ENCODE assay signal across 21 mouse cellular contexts in the genomic region with DNA sequence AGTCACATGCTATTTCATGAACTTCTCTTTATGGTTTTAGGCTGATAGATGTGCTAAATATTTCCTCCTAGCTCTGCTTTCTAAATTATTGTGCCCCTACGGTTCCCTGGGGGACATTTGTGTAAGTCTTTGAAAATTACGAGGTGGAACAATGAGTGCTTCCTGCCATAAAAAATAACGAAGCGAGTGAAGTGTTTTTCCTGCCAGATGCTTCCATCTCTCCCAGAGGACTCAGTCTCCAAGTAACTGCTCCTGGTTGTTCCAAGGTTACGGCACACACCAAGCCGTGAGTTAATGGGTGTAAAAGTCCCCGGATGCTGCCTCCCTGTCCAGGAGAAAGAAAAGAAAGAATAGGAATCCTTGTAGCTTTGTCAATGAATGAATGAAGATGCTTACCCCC. TPM values are rescaled to one million over a fixed set of nuclear protein-coding genes. Genes with fewer than 3 reads are reported as not detected.
DNase-seq lines count a peak whose midpoint lies in the region; ATAC-seq lines count a peak whose summit lies in the region.
"Had no signal": no experiment of that assay in that cellular context is flagged by ENCODE, and none has a peak within 500 bp of the region (broad histone marks: within the 10 kb centered on the region; RNA-seq: fewer than 3 reads in every experiment).

No protein-coding gene starts in this region.

- H3K9ac ChIP-seq in midbrain, embryonic 14.5 days (replicated peaks; ENCODE audit: low read length): no peak overlapping the region
- no peak overlapping the region for H3K9ac ChIP-seq in neural tube, embryonic 14.5 days (replicated peaks; ENCODE audit: low read depth, low read length)
- H3K9ac ChIP-seq: hindbrain, embryonic 15.5 days; liver, embryonic 14.5 days had no signal

- no peak for ATAC-seq in midbrain, embryonic 14.5 days (ENCODE audit: low FRiP score, low TSS enrichment)
- ATAC-seq in neural tube, embryonic 14.5 days (ENCODE audit: low read depth): peak; percentile 68; the same call in 1 of the 2 replicates

- H3K9me3 ChIP-seq in midbrain, embryonic 14.5 days (ENCODE audit: control insufficient read depth, low read length): no peaks in the 10 kb centered on the region
- no peaks in the 10 kb centered on the region for H3K9me3 ChIP-seq in midbrain, embryonic 10.5 days (replicated peaks)
- no peaks in the 10 kb centered on the region for H3K9me3 ChIP-seq in neural tube, embryonic 14.5 days (ENCODE audit: control insufficient read depth, low read length)
- H3K9me3 ChIP-seq: heart, embryonic 10.5 days; hindbrain, embryonic 15.5 days; megakaryocyte, embryonic 14.5 days had no signal

- no peak overlapping the region for H3K4me2 ChIP-seq in midbrain, embryonic 14.5 days (ENCODE audit: low read length)
- no peak overlapping the region for H3K4me2 ChIP-seq in neural tube, embryonic 14.5 days (ENCODE audit: low read depth, low read length)
- H3K4me2 ChIP-seq: hindbrain, embryonic 15.5 days had no signal

- H3K27me3 ChIP-seq in midbrain, embryonic 14.5 days (ENCODE audit: control insufficient read depth, insufficient read depth, low read length): no peaks in the 10 kb centered on the region
- H3K27me3 ChIP-seq in midbrain, embryonic 10.5 days (ENCODE audit: low read depth, poor library complexity, severe bottlenecking): no peaks in the 10 kb centered on the region
- no peaks in the 10 kb centered on the region for H3K27me3 ChIP-seq in neural tube, embryonic 14.5 days (ENCODE audit: control insufficient read depth, insufficient read depth, low read length)
- H3K27me3 ChIP-seq: CH12.LX; hindbrain, embryonic 15.5 days; megakaryocyte, embryonic 14.5 days had no signal

- 0 out of 2 replicates have a peak, but pooled peaks cover 2% of the 10 kb centered on the region for H3K4me1 ChIP-seq in midbrain, embryonic 14.5 days (ENCODE audit: control insufficient read depth, insufficient read depth, low read length)
- H3K4me1 ChIP-seq in midbrain, embryonic 10.5 days: no peaks in the 10 kb centered on the region
- H3K4me1 ChIP-seq in neural tube, embryonic 14.5 days (ENCODE audit: control insufficient read depth, insufficient read depth, low read length): peaks cover 19% of the 10 kb centered on the region; the same call in 1 of the 2 replicates
- H3K4me1 ChIP-seq: megakaryocyte, embryonic 14.5 days had no signal

- intact Hi-C loops in heart, postnatal 10 days (cut with DNase I): no loop called here
- intact Hi-C loops in heart, postnatal 14 days (cut with DNase I): no loop called here

- no peak overlapping the region for H3K27ac ChIP-seq in midbrain, embryonic 14.5 days (replicated peaks; ENCODE audit: low read depth, low read length)
- H3K27ac ChIP-seq in midbrain, embryonic 10.5 days (replicated peaks): no peak overlapping the region
- peak overlapping the region; percentile 52; the same call in 1 of the 2 replicates for H3K27ac ChIP-seq in neural tube, embryonic 14.5 days (ENCODE audit: low read depth, low read length)
- H3K27ac ChIP-seq: heart, embryonic 10.5 days; hindbrain, embryonic 15.5 days; liver, embryonic 14.5 days had no signal

- 44% methylated on average over 7 of the region's 7 CpGs for WGBS in midbrain, embryonic 14.5 days
- WGBS in midbrain, embryonic 10.5 days: 73% methylated on average over 7 of the region's 7 CpGs
- 6% methylated on average over 7 of the region's 7 CpGs for WGBS in neural tube, embryonic 14.5 days

- peak; percentile 49 for DNase-seq in embryo, embryonic 11 days
- DNase-seq in embryo, embryonic 9.5 days (ENCODE audit: extremely low spot score): no peak
- peak; percentile 5 to 20 for DNase-seq in heart, postnatal 10 days
- no peak for DNase-seq in heart, postnatal 14 days
- peak; percentile 40 for DNase-seq in midbrain, embryonic 14.5 days
- no peak for DNase-seq in midbrain, embryonic 10.5 days (ENCODE audit: low spot score)
- DNase-seq in adrenal gland, postnatal 36 days: no peak
- DNase-seq: adrenal gland, postnatal 10 days; cerebellum, adult 9-10 months; kidney, postnatal 14 days; lung, postnatal 10 days; right cerebral cortex, postnatal 25 days; thymus, adult 18-20 months had no signal

- H3K4me3 ChIP-seq in midbrain, embryonic 14.5 days (replicated peaks; ENCODE audit: low read depth, low read length): no peak overlapping the region
- no peak overlapping the region for H3K4me3 ChIP-seq in midbrain, embryonic 10.5 days
- H3K4me3 ChIP-seq in neural tube, embryonic 14.5 days (ENCODE audit: low read depth, low read length): no peak overlapping the region
- H3K4me3 ChIP-seq: heart, embryonic 10.5 days; hindbrain, embryonic 15.5 days; megakaryocyte, embryonic 14.5 days; myocyte had no signal

- no peaks in the 10 kb centered on the region for H3K36me3 ChIP-seq in midbrain, embryonic 14.5 days (ENCODE audit: control insufficient read depth, insufficient read depth, low read length)
- no peaks in the 10 kb centered on the region for H3K36me3 ChIP-seq in midbrain, embryonic 10.5 days
- H3K36me3 ChIP-seq in neural tube, embryonic 14.5 days (ENCODE audit: control insufficient read depth, insufficient read depth, low read length): no peaks in the 10 kb centered on the region
- H3K36me3 ChIP-seq: heart, embryonic 10.5 days; hindbrain, embryonic 15.5 days had no signal

RNA-seq across cellular contexts. Expression of a gene that starts 15.1 kb away (rescaled TPM):
- 1 to 10 TPM; 1.9 to 2.5 TPM for total RNA-seq in heart, postnatal 10 days (2021)
- total RNA-seq in heart, postnatal 14 days (2021): 1 to 10 TPM; 1.6 to 1.9 TPM
- 6.8 and 7.1 TPM in 2 replicates for polyA plus RNA-seq in midbrain, embryonic 14.5 days (2014; fragmentation: Nextera tagmentation; extraction: Ambion mirVana)
- polyA plus RNA-seq in midbrain, embryonic 10.5 days (2016; fragmentation: Nextera tagmentation; extraction: Ambion mirVana): 3.0 and 3.9 TPM in 2 replicates
- 13.1 and 13.8 TPM in 2 replicates for polyA plus RNA-seq in neural tube, embryonic 14.5 days (2014; fragmentation: Nextera tagmentation; extraction: Ambion mirVana)
- total RNA-seq in adrenal gland, postnatal 36 days (2021): 10 to 100 TPM in 1 of 2 experiments, 1 to 10 TPM in 1; 2.7 to 24.5 TPM
- total RNA-seq: CH12.LX had no signal

RNA-seq across cellular contexts. Expression of a gene that starts 30.9 kb away (rescaled TPM):
- total RNA-seq in heart, postnatal 10 days (2021): not detected
- under 1 TPM; 0.22 to 0.29 TPM for total RNA-seq in heart, postnatal 14 days (2021)
- polyA plus RNA-seq in midbrain, embryonic 14.5 days (2014; fragmentation: Nextera tagmentation; extraction: Ambion mirVana): 0.29 and 0.30 TPM in 2 replicates
- 0.23 and 0.26 TPM in 2 replicates for polyA plus RNA-seq in midbrain, embryonic 10.5 days (2016; fragmentation: Nextera tagmentation; extraction: Ambion mirVana)
- 0.42 and 0.63 TPM in 2 replicates for polyA plus RNA-seq in neural tube, embryonic 14.5 days (2014; fragmentation: Nextera tagmentation; extraction: Ambion mirVana)
- 1 to 10 TPM in 1 of 2 experiments, not detected in 1; 3.5 TPM for total RNA-seq in adrenal gland, postnatal 36 days (2021)
- total RNA-seq: CH12.LX had no signal
- polyA plus RNA-seq: embryonic facial prominence, embryonic 11.5 days had no signal

RNA-seq across cellular contexts. Expression of a gene that starts 43.2 kb away (rescaled TPM):
- 100 to 1,000 TPM; 187 to 198 TPM for total RNA-seq in heart, postnatal 10 days (2021)
- total RNA-seq in heart, postnatal 14 days (2021): 100 to 1,000 TPM; 132 to 154 TPM
- polyA plus RNA-seq in midbrain, embryonic 14.5 days (2014; fragmentation: Nextera tagmentation; extraction: Ambion mirVana): 8.6 and 22.2 TPM in 2 replicates
- 46.9 and 49.2 TPM in 2 replicates for polyA plus RNA-seq in midbrain, embryonic 10.5 days (2016; fragmentation: Nextera tagmentation; extraction: Ambion mirVana)
- 16.9 and 42.8 TPM in 2 replicates for polyA plus RNA-seq in neural tube, embryonic 14.5 days (2014; fragmentation: Nextera tagmentation; extraction: Ambion mirVana)
- 10 to 100 TPM; 27.3 to 39.8 TPM for total RNA-seq in adrenal gland, postnatal 36 days (2021)
- total RNA-seq: CH12.LX had no signal

Comparison
In these comparisons a context has a peak if more than half of its experiments do, and no peak if none do; other contexts are left out.
1. DNase-seq: peak in embryo, embryonic 11 days (single experiment), heart, postnatal 10 days (2 of 2) and midbrain, embryonic 14.5 days (single experiment); none in embryo, embryonic 9.5 days (single experiment), heart, postnatal 14 days (0 of 2), midbrain, embryonic 10.5 days (single experiment) and adrenal gland, postnatal 36 days (0 of 2).